Mouse (Mus musculus) forebrain, embryonic 11.5 days (tissue): ENCODE measurements around the gene Ebi3. TPM values are rescaled to one million over a fixed set of nuclear protein-coding genes. Genes with fewer than 3 reads are reported as not detected.

ENCODE experiments used
- ATAC-seq: fragments of 200-750 bp; cut with Nextera tagmentation; replicated peaks from 2 replicates; pipeline ENCODE4 v1.8.0; 2017; ENCODE audit warnings: moderate TSS enrichment; ENCODE audit not compliant: low FRiP score
- DNase-seq: peaks from one replicate; pipeline ENCODE4 v3.0.0-alpha.2; 2017; ENCODE audit warnings: low spot score
- H3K27ac ChIP-seq: fragments of 300-500 bp; sonication (generic); 2 replicates; pipeline ENCODE4 v1.5.1; 2014; ENCODE audit warnings: low read depth, low read length
- H3K27me3 ChIP-seq: fragments of 300-500 bp; sonication (generic); 2 replicates; pipeline ENCODE4 v1.6.1; 2014; ENCODE audit warnings: mild to moderate bottlenecking, low read length, mixed read lengths; ENCODE audit not compliant: control insufficient read depth, insufficient read depth
- H3K36me3 ChIP-seq: fragments of 300-500 bp; sonication (generic); 2 replicates; pipeline ENCODE4 v1.6.1; 2014; ENCODE audit warnings: mild to moderate bottlenecking, low read length, moderate library complexity, mixed read lengths; ENCODE audit not compliant: control insufficient read depth, insufficient read depth
- H3K4me1 ChIP-seq: fragments of 300-500 bp; sonication (generic); replicated peaks from 2 replicates; pipeline ENCODE4 v1.6.1; 2014; ENCODE audit warnings: low read length, mixed read lengths; ENCODE audit not compliant: control insufficient read depth, insufficient read depth
- H3K4me2 ChIP-seq: fragments of 300-500 bp; sonication (generic); 2 replicates; pipeline ENCODE4 v1.6.1; 2014; ENCODE audit warnings: low read depth, mild to moderate bottlenecking, low read length, moderate library complexity, mixed read lengths; ENCODE audit not compliant: severe bottlenecking
- H3K4me3 ChIP-seq: fragments of 300-500 bp; sonication (generic); 2 replicates; pipeline ENCODE4 v1.5.1; 2014; ENCODE audit warnings: low read depth, low read length
- H3K9ac ChIP-seq: fragments of 300-500 bp; sonication (generic); 2 replicates; pipeline ENCODE4 v1.6.1; 2014; ENCODE audit warnings: low read length
- H3K9me3 ChIP-seq: fragments of 300-500 bp; sonication (generic); 2 replicates; pipeline ENCODE4 v1.6.1; 2016; ENCODE audit warnings: low read length, mixed read lengths; ENCODE audit not compliant: control insufficient read depth
- WGBS: fragments of 180-500 bp; shearing (Covaris S2); extraction: QIAGEN DNeasy Blood & Tissue Kit; methylation state at CpG from one replicate; pipeline ENCODE4 v1.1.7; 2014; 5-methylcytosine and 5-hydroxymethylcytosine counted together
- polyA plus RNA-seq: library from polyadenylated mRNA; unstranded; fragments of >200 nt; fragmentation: Nextera tagmentation; extraction: Ambion mirVana; gene quantifications from 2 replicates; pipeline ENCODE4 v1.2.1, GENCODE M21; 2014

The Ebi3 gene
- 2.0 and 2.1 TPM in 2 replicates for polyA plus RNA-seq

GRCm38 (mm10) chr17:55952447-55953027, at the start of gene Ebi3:
TSS of gene Ebi3 (plus strand) at chr17:55952640.
- H3K4me2 ChIP-seq = no peak within 1 kb of the TSS
- no peaks in the 10 kb centered on the region for H3K27me3 ChIP-seq
- H3K4me3 ChIP-seq = no peak within 1 kb of the TSS
- H3K27ac ChIP-seq = no peak within 1 kb of the TSS
- ATAC-seq (no peak), DNase-seq (peak; percentile 42)
- no peaks in the 10 kb centered on the region for H3K9me3 ChIP-seq
- no peaks in the 10 kb centered on the region for H3K36me3 ChIP-seq
- 81% methylated on average over 6 of the region's 6 CpGs for whole genome bisulfite sequencing
- peaks cover 2% of the 10 kb centered on the region; the same call in 1 of the 2 replicates for H3K4me1 ChIP-seq
- no peak within 1 kb of the TSS for H3K9ac ChIP-seq

GRCm38 (mm10) chr17:55903087-55903486, 49.4 kb upstream of the Ebi3 start:
- 69% methylated on average over 2 of the region's 2 CpGs for WGBS
- Histone ChIP-seq H3K9ac (no peak overlapping the region), H3K27me3 (no peaks in the 10 kb centered on the region), H3K9me3 (no peaks in the 10 kb centered on the region; the same call in 1 of the 2 replicates), H3K4me1 (no peaks in the 10 kb centered on the region), H3K27ac (no peak overlapping the region), H3K4me2 (no peak overlapping the region), H3K36me3 (peaks cover under 1% of the 10 kb centered on the region), H3K4me3 (no peak overlapping the region)
- no peak for ATAC-seq
- no peak for DNase-seq

GRCm38 (mm10) chr17:55903687-55904086, 48.8 kb upstream of the Ebi3 start:
- ATAC-seq = no peak
- no peaks in the 10 kb centered on the region for H3K27me3 ChIP-seq
- WGBS = 76% methylated on average over 1 of the region's 1 CpGs
- no peak overlapping the region for H3K4me3 ChIP-seq
- DNase-seq = no peak
- no peak overlapping the region for H3K4me2 ChIP-seq
- H3K27ac ChIP-seq = no peak overlapping the region
- H3K9me3 ChIP-seq = no peaks in the 10 kb centered on the region; the same call in 1 of the 2 replicates
- H3K9ac ChIP-seq = no peak overlapping the region
- H3K4me1 ChIP-seq = no peaks in the 10 kb centered on the region
- H3K36me3 ChIP-seq = no peaks in the 10 kb centered on the region

- Histone ChIP-seq H3K9me3 (no peaks in the 10 kb centered on the region; the same call in 1 of the 2 replicates), H3K9ac (no peak overlapping the region), H3K27me3 (no peaks in the 10 kb centered on the region), H3K4me1 (no peaks in the 10 kb centered on the region), H3K27ac (no peak overlapping the region), H3K36me3 (no peaks in the 10 kb centered on the region), H3K4me3 (no peak overlapping the region), H3K4me2 (no peak overlapping the region)
- ATAC-seq = no peak
- 76% methylated on average over 6 of the region's 6 CpGs for WGBS
- DNase-seq = no peak
Observed at GRCm38 (mm10) chr17:55904131-55904530, 48.3 kb upstream of the Ebi3 start.

GRCm38 (mm10) chr17:55906669-55907068, 45.8 kb upstream of the Ebi3 start:
- Histone ChIP-seq H3K27ac (no peak overlapping the region), H3K9ac (no peak overlapping the region), H3K36me3 (no peaks in the 10 kb centered on the region), H3K9me3 (no peaks in the 10 kb centered on the region), H3K4me3 (no peak overlapping the region), H3K4me1 (no peaks in the 10 kb centered on the region), H3K27me3 (no peaks in the 10 kb centered on the region), H3K4me2 (no peak overlapping the region)
- no peak for DNase-seq
- ATAC-seq = no peak

GRCm38 (mm10) chr17:55931553-55932502, 20.6 kb upstream of the Ebi3 start:
- DNase-seq = peak; percentile 87
- peak overlapping the region; percentile 73 for H3K9ac ChIP-seq
- no peaks in the 10 kb centered on the region for H3K9me3 ChIP-seq
- H3K4me2 ChIP-seq = peak overlapping the region; percentile 70
- no peaks in the 10 kb centered on the region for H3K27me3 ChIP-seq
- peak overlapping the region; percentile 62; the same call in 1 of the 2 replicates for H3K27ac ChIP-seq
- no peaks in the 10 kb centered on the region for H3K4me1 ChIP-seq
- peak overlapping the region; percentile 46 for H3K4me3 ChIP-seq
- peak; percentile 98 for ATAC-seq
- no peaks in the 10 kb centered on the region for H3K36me3 ChIP-seq
- 2% methylated on average over 28 of the region's 33 CpGs for WGBS

- H3K4me3 ChIP-seq = peak overlapping the region; percentile 46
- H3K27me3 ChIP-seq = no peaks in the 10 kb centered on the region
- no peaks in the 10 kb centered on the region for H3K9me3 ChIP-seq
- peak overlapping the region; percentile 70; the same call in 1 of the 2 replicates for H3K4me2 ChIP-seq
- peak overlapping the region; percentile 12; the same call in 1 of the 2 replicates for H3K9ac ChIP-seq
- H3K36me3 ChIP-seq = no peaks in the 10 kb centered on the region
- no peaks in the 10 kb centered on the region for H3K4me1 ChIP-seq
- H3K27ac ChIP-seq = no peak overlapping the region
- 79% methylated on average over 2 of the region's 2 CpGs for WGBS
- DNase-seq (no peak), ATAC-seq (peak; percentile 19; the same call in 1 of the 2 replicates)
Observed at GRCm38 (mm10) chr17:55932635-55933034, 19.8 kb upstream of the Ebi3 start.

- Histone ChIP-seq H3K36me3 (no peaks in the 10 kb centered on the region), H3K27me3 (no peaks in the 10 kb centered on the region), H3K4me3 (no peak overlapping the region), H3K9ac (no peak overlapping the region), H3K4me2 (no peak overlapping the region), H3K27ac (no peak overlapping the region), H3K9me3 (no peaks in the 10 kb centered on the region), H3K4me1 (no peaks in the 10 kb centered on the region)
- DNase-seq (peak; percentile 45), ATAC-seq (no peak)
- 94% methylated on average over 15 of the region's 15 CpGs for WGBS
Observed at GRCm38 (mm10) chr17:55933191-55933590, 19.2 kb upstream of the Ebi3 start.
